Mouse (Mus musculus): ENCODE data around the gene Zfp423. TPM values are rescaled to one million over a fixed set of nuclear protein-coding genes. Genes with fewer than 3 reads are reported as not detected.

Gene Zfp423
- polyA plus RNA-seq, 1 experiment from 2014 or later = 22.0 TPM

DNA sequence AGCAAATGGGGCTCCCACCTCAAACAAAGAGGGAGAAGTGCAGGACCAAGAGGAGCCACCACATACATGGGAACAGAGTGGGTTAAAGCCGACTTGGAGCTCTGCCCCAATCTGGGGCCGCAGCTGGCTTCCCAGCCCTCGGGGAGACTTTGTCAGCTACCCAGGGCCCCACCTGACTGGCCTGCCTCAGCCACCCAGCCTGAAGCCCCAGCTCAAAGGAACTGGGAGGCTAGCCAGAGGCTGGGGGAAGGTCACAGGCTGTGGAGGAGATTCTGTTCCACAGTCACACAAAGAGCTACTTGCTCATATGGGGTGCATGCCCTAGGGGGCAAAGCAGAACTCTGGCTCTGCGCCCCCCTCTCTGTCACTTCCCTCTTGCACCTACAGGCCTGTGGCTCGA is 41.4 kb downstream of the Zfp423 start:
- Histone ChIP-seq H3K4me1 (peaks cover 79% of the 10 kb centered on the region), H3K27me3 (replicated peaks; ENCODE audit: low read depth, poor library complexity, severe bottlenecking) (no peaks in the 10 kb centered on the region), H3K9me3 (no peaks in the 10 kb centered on the region), H3K27ac (replicated peaks) (peak overlapping the region; percentile 21), H3K4me3 (no peak overlapping the region), H3K36me3 (replicated peaks) (peaks cover 21% of the 10 kb centered on the region)
- WGBS = 62% methylated on average over 5 of the region's 5 CpGs
- DNase-seq (ENCODE audit: low spot score) = no peak

DNA sequence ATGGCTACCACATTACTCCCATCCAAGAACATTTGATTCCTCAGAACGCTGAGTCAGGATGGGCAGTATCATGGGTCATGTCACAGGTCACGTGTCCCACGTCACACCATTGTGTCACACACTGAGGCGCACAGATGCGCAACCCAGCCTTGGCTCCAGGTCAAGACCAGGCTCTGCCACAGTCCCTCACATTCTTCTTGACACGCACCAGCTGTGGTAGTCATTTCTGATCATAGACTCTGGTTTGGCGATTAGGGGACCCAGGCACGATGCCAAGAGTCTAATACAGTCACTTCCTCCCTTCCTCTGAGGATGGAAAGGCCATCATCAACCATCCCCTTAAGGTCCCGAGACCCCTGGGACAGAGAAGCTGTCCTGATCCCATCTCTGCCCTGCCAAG is 43.6 kb downstream of the Zfp423 start:
- Histone ChIP-seq H3K9me3 (no peaks in the 10 kb centered on the region), H3K27ac (replicated peaks) (no peak overlapping the region; the same call in 1 of the 2 replicates), H3K36me3 (replicated peaks) (peaks cover 6% of the 10 kb centered on the region; the same call in 1 of the 2 replicates), H3K4me3 (no peak overlapping the region), H3K4me1 (peaks cover 82% of the 10 kb centered on the region), H3K27me3 (replicated peaks; ENCODE audit: low read depth, poor library complexity, severe bottlenecking) (no peaks in the 10 kb centered on the region)
- no peak for DNase-seq (ENCODE audit: low spot score)
- WGBS = 93% methylated on average over 9 of the region's 9 CpGs

DNA sequence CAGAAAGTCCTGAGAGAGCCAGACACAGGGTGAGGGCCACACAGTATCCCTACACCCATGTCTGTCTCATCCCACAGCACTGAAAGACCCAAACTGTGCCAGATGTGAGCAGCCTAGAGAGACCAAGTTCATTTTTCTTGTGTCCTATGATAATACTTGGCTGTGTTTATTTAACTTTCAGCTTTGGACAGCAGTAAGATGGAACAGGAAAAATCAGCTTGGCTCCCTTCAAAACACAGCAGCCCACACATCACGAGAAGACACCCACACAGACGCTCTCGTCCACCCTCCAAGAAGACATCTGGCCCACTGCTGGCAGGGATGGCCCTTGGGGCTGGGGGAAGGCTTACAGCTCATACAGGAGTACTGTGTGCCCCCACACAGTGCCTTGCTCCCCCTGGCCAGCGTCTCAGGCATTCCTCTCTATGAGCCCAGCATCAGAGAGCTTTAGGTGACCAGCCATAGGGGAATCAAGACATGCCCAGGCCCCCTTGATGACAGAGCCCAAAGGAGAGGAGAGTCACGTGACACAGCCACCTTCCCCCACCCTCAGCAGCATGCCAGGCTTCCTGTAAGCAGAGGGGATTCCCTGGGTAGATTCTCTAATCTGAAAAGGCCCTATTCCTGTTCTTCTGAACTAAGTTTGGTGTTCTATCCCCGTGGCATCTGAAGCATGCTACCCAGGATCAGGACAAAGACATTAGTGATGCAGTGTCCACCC is 45.0 kb downstream of the Zfp423 start:
- 0 out of 2 replicates have a peak, but pooled peaks cover 5% of the 10 kb centered on the region for H3K36me3 ChIP-seq (replicated peaks)
- no peaks in the 10 kb centered on the region for H3K27me3 ChIP-seq (replicated peaks; ENCODE audit: low read depth, poor library complexity, severe bottlenecking)
- H3K27ac ChIP-seq (replicated peaks) = no peak overlapping the region
- WGBS = 67% methylated on average over 6 of the region's 6 CpGs
- H3K4me1 ChIP-seq = peaks cover 85% of the 10 kb centered on the region
- no peak overlapping the region for H3K4me3 ChIP-seq
- no peak for DNase-seq (ENCODE audit: low spot score)
- H3K9me3 ChIP-seq = no peaks in the 10 kb centered on the region

DNA sequence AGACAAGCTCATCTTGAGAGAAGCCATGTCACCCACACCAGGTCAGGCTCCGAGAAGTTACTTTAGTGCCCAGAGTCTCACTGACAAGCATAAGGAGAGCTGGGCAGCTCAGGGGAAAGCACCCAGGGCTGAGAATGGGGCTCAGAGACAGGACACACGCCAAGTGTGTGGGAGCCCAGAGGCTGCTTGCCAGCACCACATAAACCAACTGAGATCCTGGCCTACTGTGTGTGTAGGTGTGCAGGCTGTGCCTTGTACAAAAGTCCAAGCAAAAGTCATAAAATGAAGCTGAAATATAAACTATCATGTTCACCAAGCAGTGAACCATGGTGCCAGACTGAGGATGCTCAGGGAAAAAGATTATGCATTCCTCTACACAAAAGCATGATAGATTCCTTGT is 50.5 kb downstream of the Zfp423 start:
- no peaks in the 10 kb centered on the region for H3K9me3 ChIP-seq
- no peak overlapping the region for H3K4me3 ChIP-seq
- no peak overlapping the region for H3K27ac ChIP-seq (replicated peaks)
- H3K4me1 ChIP-seq = peaks cover 77% of the 10 kb centered on the region
- H3K36me3 ChIP-seq (replicated peaks) = peaks cover 7% of the 10 kb centered on the region
- DNase-seq (ENCODE audit: low spot score) = no peak
- WGBS = 75% methylated on average over 2 of the region's 2 CpGs
- no peaks in the 10 kb centered on the region for H3K27me3 ChIP-seq (replicated peaks; ENCODE audit: low read depth, poor library complexity, severe bottlenecking)

DNA sequence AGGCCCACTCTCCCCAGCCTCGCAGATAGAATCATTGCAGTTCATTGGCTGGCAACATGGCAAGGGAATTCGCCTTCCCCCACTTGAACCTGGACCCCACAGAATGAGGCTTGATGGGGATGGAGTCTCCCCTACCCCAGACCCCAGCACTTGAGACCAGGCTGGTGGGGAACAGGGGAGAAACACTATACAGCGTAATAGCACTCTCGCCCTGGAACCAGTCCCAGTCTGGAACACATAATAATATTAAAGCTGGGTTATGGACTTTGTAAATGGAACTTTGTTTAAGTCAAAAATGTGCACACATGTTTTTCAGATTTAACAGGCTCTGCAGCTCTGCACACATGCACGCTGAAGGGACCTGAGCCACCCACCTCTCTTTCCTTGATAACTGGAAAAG is 54.0 kb downstream of the Zfp423 start:
- Histone ChIP-seq H3K27ac (replicated peaks) (no peak overlapping the region), H3K9me3 (no peaks in the 10 kb centered on the region), H3K36me3 (replicated peaks) (peaks cover 20% of the 10 kb centered on the region), H3K4me3 (no peak overlapping the region), H3K4me1 (peaks cover 48% of the 10 kb centered on the region), H3K27me3 (replicated peaks; ENCODE audit: low read depth, poor library complexity, severe bottlenecking) (no peaks in the 10 kb centered on the region)
- 84% methylated on average over 5 of the region's 5 CpGs for WGBS
- DNase-seq (ENCODE audit: low spot score) = no peak

DNA sequence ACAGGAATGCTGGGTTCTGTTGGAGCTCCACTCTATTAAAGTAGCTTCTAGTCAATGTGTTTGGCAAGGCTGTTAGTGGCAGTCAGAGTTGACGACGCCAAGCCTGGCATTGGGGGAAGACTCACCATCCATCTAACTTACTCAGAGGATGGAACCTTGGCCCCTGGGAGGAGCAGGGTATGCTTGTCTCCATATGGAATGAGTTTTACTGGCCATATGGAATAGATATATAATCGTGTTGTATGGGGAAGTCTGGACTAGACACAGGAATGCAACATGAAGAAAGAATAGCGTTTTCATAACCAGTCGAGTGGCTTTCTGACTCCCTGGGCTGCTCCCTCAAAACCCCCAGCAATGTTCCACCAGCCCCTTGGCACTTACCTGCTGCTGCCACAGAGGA is 55.3 kb downstream of the Zfp423 start:
- H3K9me3 ChIP-seq = no peaks in the 10 kb centered on the region

DNA sequence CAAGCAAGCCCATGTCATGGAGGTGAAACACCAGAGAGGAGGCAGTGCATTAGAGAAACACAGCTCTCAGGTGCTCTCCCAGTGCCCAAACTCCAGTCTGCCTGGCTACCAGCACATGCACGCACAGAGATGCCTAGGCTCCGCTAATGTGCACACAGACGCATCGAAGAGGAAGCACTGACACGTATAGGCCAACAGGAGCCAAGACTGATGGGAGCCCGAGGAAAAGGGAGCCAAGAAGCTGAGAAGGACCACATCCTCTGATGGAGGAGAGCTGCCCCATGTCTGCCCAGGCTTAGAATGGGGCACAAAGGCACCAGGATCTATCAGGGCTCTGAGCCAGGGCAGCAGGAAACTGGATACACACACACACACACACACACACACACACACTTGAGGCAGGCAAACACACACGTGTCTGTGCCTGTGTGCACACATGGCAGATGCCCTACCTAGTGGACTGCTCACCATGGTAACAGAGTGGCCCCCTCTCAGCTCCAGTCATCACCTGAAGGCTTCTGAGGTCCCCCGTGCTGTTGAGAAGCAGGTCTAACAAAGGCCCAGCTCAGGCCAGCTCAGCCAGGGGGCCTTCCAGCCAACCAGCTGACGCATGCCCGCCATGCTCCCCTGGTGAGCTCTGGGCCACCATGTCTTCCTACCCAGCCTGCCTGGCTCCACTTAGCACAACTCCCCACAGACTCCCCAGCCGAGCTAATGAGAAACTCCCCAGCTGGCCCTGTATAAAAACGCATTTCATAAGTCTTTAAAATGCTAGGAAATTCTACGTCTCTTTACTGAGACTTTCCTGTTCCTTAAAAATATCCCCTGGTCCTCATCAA is 64.0 kb downstream of the Zfp423 start:
- H3K4me3 ChIP-seq = no peak overlapping the region
- peak; percentile 35 for DNase-seq (ENCODE audit: low spot score)
- WGBS = 65% methylated on average over 13 of the region's 13 CpGs
- H3K4me1 ChIP-seq = peaks cover 73% of the 10 kb centered on the region
- H3K27me3 ChIP-seq (replicated peaks; ENCODE audit: low read depth, poor library complexity, severe bottlenecking) = no peaks in the 10 kb centered on the region
- H3K27ac ChIP-seq (replicated peaks) = peak overlapping the region; percentile 71
- no peaks in the 10 kb centered on the region for H3K9me3 ChIP-seq
- H3K36me3 ChIP-seq (replicated peaks) = peaks cover 7% of the 10 kb centered on the region; the same call in 1 of the 2 replicates

More for the DNA sequence above, 55.3 kb downstream of the Zfp423 start:
- H3K27ac ChIP-seq (replicated peaks) = no peak overlapping the region
- 71% methylated on average over 5 of the region's 5 CpGs for WGBS
- DNase-seq (ENCODE audit: low spot score) = no peak
- H3K4me3 ChIP-seq = no peak overlapping the region
- H3K36me3 ChIP-seq (replicated peaks) = peaks cover 21% of the 10 kb centered on the region
- H3K27me3 ChIP-seq (replicated peaks; ENCODE audit: low read depth, poor library complexity, severe bottlenecking) = no peaks in the 10 kb centered on the region
- peaks cover 37% of the 10 kb centered on the region for H3K4me1 ChIP-seq

DNA sequence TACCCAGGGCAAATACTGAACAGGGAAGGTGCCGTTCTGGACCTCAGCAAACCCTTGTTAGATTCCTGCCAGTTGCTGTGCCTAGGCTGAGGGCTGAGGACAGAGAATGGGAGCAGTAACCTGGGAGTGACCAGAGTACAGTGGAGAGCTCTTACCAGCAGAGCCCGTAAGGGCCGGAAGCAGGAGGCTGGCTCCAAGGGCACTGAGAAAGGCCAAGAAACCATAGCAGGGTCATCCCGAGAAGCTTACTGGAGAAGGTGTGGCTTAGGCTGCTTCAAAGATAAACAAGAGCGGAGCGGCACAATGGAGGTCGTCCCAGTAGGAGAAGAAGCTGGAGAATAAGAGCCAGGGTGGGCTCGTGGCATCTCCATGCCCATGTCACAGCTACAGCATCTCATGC is 65.1 kb downstream of the Zfp423 start:
- H3K27me3 ChIP-seq (replicated peaks; ENCODE audit: low read depth, poor library complexity, severe bottlenecking) = no peaks in the 10 kb centered on the region
- no peak overlapping the region for H3K4me3 ChIP-seq
- peaks cover 7% of the 10 kb centered on the region; the same call in 1 of the 2 replicates for H3K36me3 ChIP-seq (replicated peaks)
- DNase-seq (ENCODE audit: low spot score) = no peak
- peak overlapping the region; percentile 71; the same call in 1 of the 2 replicates for H3K27ac ChIP-seq (replicated peaks)
- 52% methylated on average over 8 of the region's 8 CpGs for WGBS
- H3K4me1 ChIP-seq = peaks cover 84% of the 10 kb centered on the region
- H3K9me3 ChIP-seq = no peaks in the 10 kb centered on the region

DNA sequence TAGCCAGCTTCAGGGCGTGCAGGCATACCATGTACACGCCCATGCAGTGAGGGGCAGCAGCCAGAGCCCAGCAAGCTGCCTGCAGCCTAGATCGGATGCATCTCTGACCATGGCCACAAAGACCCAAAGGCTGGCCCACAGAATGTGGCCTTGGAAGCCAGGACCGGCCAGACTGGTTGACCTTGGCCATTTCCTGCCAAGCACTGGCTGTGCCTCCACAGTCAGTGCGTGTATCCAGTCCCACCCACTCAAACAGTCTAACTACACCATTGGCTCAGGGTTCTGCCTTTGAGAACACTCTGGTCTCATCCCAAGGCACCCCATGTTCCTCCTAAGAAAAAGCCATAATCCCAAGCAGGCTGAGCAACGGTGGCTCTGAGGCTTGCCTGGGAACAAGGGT is 65.8 kb downstream of the Zfp423 start:
- Histone ChIP-seq H3K27ac (replicated peaks) (peak overlapping the region; percentile 87), H3K4me3 (no peak overlapping the region), H3K36me3 (replicated peaks) (peaks cover 4% of the 10 kb centered on the region; the same call in 1 of the 2 replicates), H3K4me1 (peaks cover 90% of the 10 kb centered on the region), H3K27me3 (replicated peaks; ENCODE audit: low read depth, poor library complexity, severe bottlenecking) (no peaks in the 10 kb centered on the region), H3K9me3 (no peaks in the 10 kb centered on the region)
- WGBS = 69% methylated on average over 6 of the region's 6 CpGs
- DNase-seq (ENCODE audit: low spot score) = no peak

DNA sequence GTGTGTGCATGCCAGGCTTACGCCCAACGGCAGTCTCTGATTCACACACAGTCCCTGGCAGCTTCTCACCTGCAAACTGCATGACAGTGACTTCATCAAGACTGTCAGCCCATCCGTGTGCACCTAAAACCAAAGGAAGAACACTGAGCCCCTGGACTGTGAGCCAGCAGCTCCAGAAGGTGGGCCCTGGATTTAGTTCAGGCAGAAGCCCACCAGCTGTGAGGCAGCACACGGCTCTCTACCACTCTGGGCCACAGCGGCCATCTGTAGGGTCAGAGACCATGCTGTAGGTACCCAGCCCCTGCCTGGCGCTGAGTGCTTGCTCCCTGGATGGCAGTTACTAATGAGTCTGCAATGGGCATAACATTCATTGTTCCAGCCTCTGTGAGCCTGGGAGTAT is 66.5 kb downstream of the Zfp423 start:
- Histone ChIP-seq H3K4me1 (peaks cover 93% of the 10 kb centered on the region), H3K27me3 (replicated peaks; ENCODE audit: low read depth, poor library complexity, severe bottlenecking) (no peaks in the 10 kb centered on the region), H3K27ac (replicated peaks) (peak overlapping the region; percentile 87; the same call in 1 of the 2 replicates), H3K9me3 (no peaks in the 10 kb centered on the region), H3K36me3 (replicated peaks) (peaks cover 4% of the 10 kb centered on the region; the same call in 1 of the 2 replicates), H3K4me3 (no peak overlapping the region)
- no peak for DNase-seq (ENCODE audit: low spot score)
- 84% methylated on average over 6 of the region's 6 CpGs for WGBS

DNA sequence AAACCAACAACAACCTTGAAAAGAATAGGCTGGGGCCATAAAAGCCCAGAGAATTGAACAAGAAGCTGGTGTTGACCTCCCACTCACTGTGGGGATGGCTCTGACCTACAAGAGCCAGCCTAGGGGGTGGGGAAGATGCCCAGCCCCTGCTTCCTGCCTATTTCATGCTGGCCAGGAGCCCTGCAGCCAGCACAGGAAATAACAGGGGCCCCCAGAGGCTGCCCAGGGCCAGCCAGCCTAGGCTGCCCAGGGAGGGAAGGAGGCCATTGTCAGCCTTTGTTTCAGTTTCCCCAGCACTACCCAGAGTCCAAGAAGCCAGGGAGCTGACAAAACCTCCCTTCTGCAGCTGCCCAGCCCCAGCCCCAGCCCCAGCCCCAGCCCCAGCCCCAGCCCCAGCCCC is 67.5 kb downstream of the Zfp423 start:
- H3K4me3 ChIP-seq = no peak overlapping the region; the same call in 1 of the 2 replicates
- DNase-seq (ENCODE audit: low spot score) = peak; percentile 49
- no peaks in the 10 kb centered on the region for H3K27me3 ChIP-seq (replicated peaks; ENCODE audit: low read depth, poor library complexity, severe bottlenecking)
- no peaks in the 10 kb centered on the region for H3K36me3 ChIP-seq (replicated peaks)
- H3K27ac ChIP-seq (replicated peaks) = peak overlapping the region; percentile 87
- H3K4me1 ChIP-seq = peaks cover 97% of the 10 kb centered on the region
- H3K9me3 ChIP-seq = no peaks in the 10 kb centered on the region

DNA sequence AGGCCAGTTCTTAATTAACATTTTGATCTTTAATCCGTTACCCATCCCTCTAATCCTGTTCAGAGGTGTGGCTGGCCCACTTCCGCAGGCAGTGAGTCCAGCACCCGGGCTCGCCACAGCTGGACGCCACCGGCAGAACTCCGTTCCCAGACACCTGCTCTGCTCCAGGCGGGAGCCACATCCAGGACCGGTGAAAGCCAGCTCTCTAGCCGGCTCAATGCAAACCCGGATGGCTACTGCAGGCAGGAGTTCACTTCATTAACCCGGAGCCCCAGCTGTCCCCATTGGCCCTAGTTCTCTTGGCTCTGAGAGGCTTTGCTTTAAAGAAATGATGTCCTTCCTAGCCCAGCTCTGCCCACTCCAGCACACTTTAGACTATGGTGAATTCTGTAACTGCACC is 71.4 kb downstream of the Zfp423 start:
- no peak overlapping the region for H3K27ac ChIP-seq (replicated peaks)
- DNase-seq (ENCODE audit: low spot score) = no peak
- WGBS = 50% methylated on average over 12 of the region's 12 CpGs
- H3K27me3 ChIP-seq (replicated peaks; ENCODE audit: low read depth, poor library complexity, severe bottlenecking) = no peaks in the 10 kb centered on the region
- no peaks in the 10 kb centered on the region for H3K36me3 ChIP-seq (replicated peaks)
- no peaks in the 10 kb centered on the region for H3K9me3 ChIP-seq
- peaks cover 75% of the 10 kb centered on the region for H3K4me1 ChIP-seq
- H3K4me3 ChIP-seq = no peak overlapping the region

DNA sequence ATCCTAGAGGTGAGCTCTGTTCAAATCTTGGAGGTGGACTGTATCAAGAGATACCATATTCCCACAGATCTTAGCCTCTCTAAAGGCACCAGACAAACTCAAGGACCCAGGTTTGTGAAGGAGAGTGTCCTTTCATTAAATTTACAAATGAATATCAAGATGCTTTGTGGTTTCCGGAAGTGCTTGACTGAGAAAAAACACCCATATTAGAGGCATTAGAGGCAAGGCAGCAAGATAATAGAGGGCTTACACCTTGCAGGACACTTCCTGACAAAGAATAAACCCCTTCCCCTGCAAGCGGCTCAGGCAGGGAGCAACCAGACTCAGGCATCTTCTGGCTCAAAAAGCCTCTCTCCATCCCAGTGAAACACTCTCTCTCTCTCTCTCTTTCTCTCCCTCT is 78.3 kb downstream of the Zfp423 start:
- H3K4me1 ChIP-seq = peaks cover 56% of the 10 kb centered on the region
- no peaks in the 10 kb centered on the region for H3K27me3 ChIP-seq (replicated peaks; ENCODE audit: low read depth, poor library complexity, severe bottlenecking)
- H3K27ac ChIP-seq (replicated peaks) = no peak overlapping the region
- H3K9me3 ChIP-seq = no peaks in the 10 kb centered on the region
- WGBS = 73% methylated on average over 2 of the region's 2 CpGs
- DNase-seq (ENCODE audit: low spot score) = no peak
- H3K4me3 ChIP-seq = no peak overlapping the region
- peaks cover 12% of the 10 kb centered on the region for H3K36me3 ChIP-seq (replicated peaks)
